Mouse (Mus musculus): ENCODE data around the gene Lta.

Lta gene

GRCm38 (mm10) chr17:35204494-35205379 lies at the start of gene Lta:
Gene Lta, minus strand, starts transcription at chr17:35205351.
- DNase-seq (ENCODE audit: low read depth, low spot score): no peak

GRCm38 (mm10) chr17:35254241-35255098 lies 49.3 kb upstream of the Lta start:
- DNase-seq (ENCODE audit: low read depth, low spot score): no peak

DNA sequence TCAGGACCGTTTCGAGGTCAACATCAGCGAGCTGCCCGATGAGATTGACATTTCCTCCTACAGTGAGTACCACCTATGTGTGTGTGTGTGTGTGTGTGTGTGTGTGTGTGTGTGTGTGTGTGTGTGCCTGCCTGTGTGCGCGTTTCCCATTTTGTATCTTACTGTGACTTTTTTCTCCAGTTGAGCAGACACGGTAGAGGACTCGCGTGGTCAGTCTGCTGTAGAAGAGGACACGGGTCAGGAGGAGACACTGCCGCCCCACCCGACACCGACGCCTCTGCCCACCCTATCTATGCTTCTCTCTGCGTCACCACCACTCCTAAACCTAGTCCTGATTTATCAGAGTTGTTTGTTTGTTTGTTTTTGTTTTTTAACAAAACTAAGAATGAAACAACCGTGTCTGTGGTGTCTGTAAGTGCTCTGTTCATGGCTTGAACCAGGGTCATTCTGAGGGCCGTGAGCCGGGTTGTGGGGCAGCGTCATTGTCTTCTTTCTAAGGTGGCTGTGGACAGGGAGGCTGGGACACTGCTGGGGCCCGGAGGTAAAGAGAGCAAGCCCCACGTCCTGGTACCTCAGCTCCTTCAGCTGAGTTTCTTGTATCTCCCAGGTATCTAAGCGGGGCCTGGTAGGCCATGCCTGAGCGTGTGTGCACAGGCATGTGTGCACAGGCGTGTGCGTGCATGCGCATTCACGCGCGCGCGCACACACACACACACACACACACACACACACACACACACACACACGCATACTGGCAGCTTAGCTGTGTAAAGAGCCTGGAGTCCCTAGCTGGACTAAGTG lies 48.3 kb upstream of the Lta start:
- no peak for DNase-seq (ENCODE audit: low read depth, low spot score)

DNA sequence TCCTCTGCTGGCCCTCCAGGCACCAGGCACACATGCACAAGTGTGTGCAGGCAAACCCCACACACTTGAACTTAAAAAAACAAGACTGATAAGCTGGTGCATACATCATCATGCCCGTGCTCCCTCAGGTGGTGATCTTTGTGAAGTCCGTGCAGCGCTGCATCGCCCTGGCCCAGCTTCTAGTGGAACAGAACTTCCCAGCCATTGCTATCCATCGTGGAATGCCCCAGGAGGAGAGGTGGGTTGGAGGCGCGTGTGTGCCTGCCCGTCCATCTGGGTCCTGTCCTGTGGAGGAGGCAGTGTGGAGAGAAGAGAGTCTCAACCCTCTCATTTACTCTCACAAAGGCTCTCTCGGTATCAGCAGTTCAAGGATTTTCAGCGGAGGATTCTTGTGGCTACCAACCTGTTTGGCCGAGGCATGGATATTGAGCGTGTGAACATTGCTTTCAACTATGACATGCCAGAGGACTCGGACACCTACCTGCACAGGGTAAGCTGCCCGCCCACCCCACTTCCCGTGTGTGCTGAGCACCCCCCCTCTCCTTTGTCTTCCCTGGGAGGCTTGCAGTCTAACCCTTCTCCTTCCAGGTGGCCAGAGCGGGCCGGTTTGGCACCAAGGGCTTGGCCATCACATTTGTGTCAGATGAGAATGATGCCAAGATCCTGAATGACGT lies 47.6 kb upstream of the Lta start:
- DNase-seq (ENCODE audit: low read depth, low spot score): no peak

GRCm38 (mm10) chr17:35251981-35252380 lies 46.8 kb upstream of the Lta start:
- DNase-seq (ENCODE audit: low read depth, low spot score): no peak

- no peak for DNase-seq (ENCODE audit: low read depth, low spot score)
Observed at GRCm38 (mm10) chr17:35251162-35251719, 46.1 kb upstream of the Lta start.

DNA sequence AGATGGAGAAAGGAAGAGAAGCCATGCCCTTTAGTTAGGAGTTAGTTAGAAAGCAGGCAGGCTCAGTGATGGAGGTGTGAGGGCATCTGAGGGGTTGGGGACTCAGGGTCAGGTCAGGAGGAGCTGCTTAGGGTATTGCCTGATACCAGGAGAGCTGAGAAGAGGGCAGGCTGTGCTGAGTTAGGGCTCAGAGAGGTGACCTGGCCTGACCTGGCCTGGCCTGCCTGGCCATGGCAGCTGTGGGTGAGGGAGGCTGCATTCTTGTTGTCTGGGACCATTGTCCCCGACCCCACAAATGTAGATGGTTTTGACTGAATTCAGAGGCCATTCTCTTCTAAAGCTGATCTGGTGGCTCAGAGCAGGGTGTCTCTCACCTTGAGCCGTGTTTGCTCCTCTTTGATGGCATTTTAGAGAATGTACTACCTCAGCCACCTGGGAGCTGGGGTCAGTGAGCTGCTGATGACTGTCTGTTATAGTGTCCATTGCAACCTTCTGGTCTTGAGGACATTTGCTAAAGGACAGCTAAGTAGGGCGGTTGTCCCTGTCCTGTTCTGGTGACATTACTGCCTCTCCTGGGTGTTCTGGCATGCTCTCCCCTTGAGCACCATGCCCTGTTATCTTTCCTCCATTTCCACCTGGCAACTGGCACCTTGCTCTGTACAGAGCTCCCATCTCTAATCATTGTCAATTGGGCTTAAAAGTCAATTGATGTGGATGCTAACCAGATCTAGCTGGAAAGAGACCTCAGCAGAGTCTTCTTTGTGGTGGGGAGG lies 45.4 kb upstream of the Lta start:
- no peak for DNase-seq (ENCODE audit: low read depth, low spot score)

GRCm38 (mm10) chr17:35249451-35250197 lies 44.5 kb upstream of the Lta start:
- no peak for DNase-seq (ENCODE audit: low read depth, low spot score)

GRCm38 (mm10) chr17:35248986-35249385 lies 43.8 kb upstream of the Lta start:
- no peak for DNase-seq (ENCODE audit: low read depth, low spot score)

- DNase-seq (ENCODE audit: low read depth, low spot score): no peak
Observed at GRCm38 (mm10) chr17:35247144-35247543, 42.0 kb upstream of the Lta start.

DNA sequence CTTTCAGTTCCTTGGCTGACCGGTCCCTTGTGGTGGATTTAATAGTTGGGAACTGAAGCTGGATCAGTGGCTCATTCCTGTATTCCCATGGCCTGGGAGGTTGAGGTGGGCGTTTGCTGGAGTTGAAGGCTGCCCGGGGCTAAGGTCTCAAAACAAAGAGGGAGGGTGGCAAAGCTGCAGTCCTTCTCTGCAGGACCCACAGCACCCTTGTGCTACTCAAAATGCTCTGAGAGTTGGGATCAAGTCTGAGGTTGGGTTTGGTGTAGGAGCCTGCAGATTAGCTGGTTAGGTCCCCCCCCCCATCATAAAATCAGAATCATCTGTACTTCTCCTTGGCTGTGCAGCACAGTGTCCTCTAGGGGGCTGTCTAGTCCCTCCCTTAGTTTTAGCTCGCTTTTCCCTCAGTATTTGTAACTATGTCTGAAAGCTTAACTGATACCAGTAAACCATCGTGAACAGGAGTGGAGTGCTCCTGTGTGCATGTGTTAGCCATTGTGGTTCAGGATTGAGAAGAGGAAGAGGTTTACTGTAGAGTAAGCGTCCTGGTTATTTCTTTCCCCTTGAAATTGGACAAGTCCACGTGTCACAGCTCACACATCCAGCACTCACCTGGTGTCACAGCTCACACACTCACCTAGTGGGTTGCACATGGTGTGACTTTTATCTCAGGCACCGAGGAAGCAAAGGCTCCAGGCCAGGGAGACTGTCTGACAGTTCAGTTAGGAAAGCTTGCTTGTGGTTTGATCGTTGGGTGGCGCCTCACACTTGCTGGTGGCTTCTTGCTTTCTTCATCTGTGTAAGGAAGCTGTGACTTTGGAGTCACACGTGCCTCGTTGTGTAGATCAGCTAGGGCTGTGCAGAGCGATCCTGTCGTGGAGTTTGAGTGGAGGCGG lies 40.8 kb upstream of the Lta start:
- no peak for DNase-seq (ENCODE audit: low read depth, low spot score)

- DNase-seq (ENCODE audit: low read depth, low spot score): no peak
Observed at GRCm38 (mm10) chr17:35244999-35245398, 39.8 kb upstream of the Lta start.

GRCm38 (mm10) chr17:35243086-35243485 lies 37.9 kb upstream of the Lta start:
- no peak for DNase-seq (ENCODE audit: low read depth, low spot score)

- DNase-seq (ENCODE audit: low read depth, low spot score): no peak
Observed at GRCm38 (mm10) chr17:35242015-35242941, 37.1 kb upstream of the Lta start.

DNA sequence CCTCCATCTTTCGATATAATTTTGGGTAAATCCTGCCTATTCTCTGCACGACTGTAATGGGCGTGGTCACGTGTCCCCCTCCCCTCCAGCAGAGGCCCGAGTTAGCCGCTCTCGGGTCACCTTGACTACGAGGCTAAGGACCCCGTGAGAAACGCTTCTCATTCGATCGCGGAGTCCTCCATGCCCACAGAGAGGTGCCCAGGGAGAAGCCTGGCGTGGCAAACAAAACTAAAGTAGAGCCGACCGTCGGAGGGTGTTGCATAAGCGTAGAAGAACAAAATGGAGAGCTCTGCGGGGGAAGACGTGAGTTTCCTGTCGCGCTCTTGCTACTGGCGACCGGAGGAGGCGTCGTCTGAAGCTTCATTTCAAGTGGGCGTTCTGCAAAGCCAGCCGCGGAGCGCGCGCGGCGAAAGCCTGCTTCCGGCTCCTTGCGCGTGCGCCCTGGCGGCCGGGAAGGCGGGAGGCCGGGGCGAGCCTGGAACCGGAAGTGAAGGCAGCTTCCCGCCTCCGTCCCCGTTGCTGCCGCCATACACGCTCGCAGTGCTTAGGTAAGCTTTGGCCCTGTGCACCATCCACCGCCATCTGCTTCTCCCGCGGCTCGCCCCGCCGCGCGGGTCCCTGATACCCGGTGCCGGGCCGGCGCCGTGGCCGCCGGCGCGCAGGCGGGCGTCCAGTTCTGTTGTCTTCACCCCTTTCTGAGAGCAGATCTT lies 36.3 kb upstream of the Lta start, which contains the start of gene Ddx39b:
TSS of gene Ddx39b (plus strand) at position 442 of the 710 bp plus-strand sequence.
- DNase-seq (ENCODE audit: low read depth, low spot score): peak; percentile 97
